Mouse (Mus musculus) kidney, embryonic 16.5 days (tissue): ENCODE data around the gene Ccn6. TPM values are rescaled to one million over a fixed set of nuclear protein-coding genes. Genes with fewer than 3 reads are reported as not detected.
"Not testable (repeated sequence)": the region's sequence is repeated elsewhere in the genome, so short reads cannot be mapped to it uniquely, and the experiment has no call there.

ENCODE experiments used
- ATAC-seq: fragments of 200-750 bp; cut with Nextera tagmentation; 2 replicates; pipeline ENCODE4 v1.8.0; 2017; ENCODE audit warnings: moderate TSS enrichment; ENCODE audit not compliant: low FRiP score, low TSS enrichment
- H3K27ac ChIP-seq: fragments of 300-500 bp; sonication (generic); 2 replicates; pipeline ENCODE4 v1.5.1; 2014; ENCODE audit warnings: low read length
- H3K27me3 ChIP-seq: fragments of 300-500 bp; sonication (generic); 2 replicates; pipeline ENCODE4 v1.6.1; 2014; ENCODE audit warnings: low read length, control low read depth, mixed read lengths; ENCODE audit not compliant: insufficient read depth
- H3K36me3 ChIP-seq: fragments of 300-500 bp; sonication (generic); 2 replicates; pipeline ENCODE4 v1.6.1; 2014; ENCODE audit warnings: low read length, control low read depth, mixed read lengths; ENCODE audit not compliant: insufficient read depth
- H3K4me1 ChIP-seq: fragments of 300-500 bp; sonication (generic); 2 replicates; pipeline ENCODE4 v1.6.1; 2014; ENCODE audit warnings: low read length, control low read depth, mixed read lengths; ENCODE audit not compliant: insufficient read depth
- H3K4me2 ChIP-seq: fragments of 300-500 bp; sonication (generic); replicated peaks from 2 replicates; pipeline ENCODE4 v1.6.1; 2014; ENCODE audit warnings: low read depth, low read length
- H3K4me3 ChIP-seq: fragments of 300-500 bp; sonication (generic); 2 replicates; pipeline ENCODE4 v1.5.1; 2014; ENCODE audit warnings: mild to moderate bottlenecking, low read length
- H3K9ac ChIP-seq: fragments of 300-500 bp; sonication (generic); replicated peaks from 2 replicates; pipeline ENCODE4 v1.6.1; 2014; ENCODE audit warnings: low read length
- H3K9me3 ChIP-seq: fragments of 300-500 bp; sonication (generic); 2 replicates; pipeline ENCODE4 v1.6.1; 2016; ENCODE audit warnings: low read length, control low read depth
- WGBS: fragments of 180-500 bp; shearing (Covaris S2); extraction: QIAGEN DNeasy Blood & Tissue Kit; methylation state at CpG from one replicate; pipeline ENCODE4 v1.1.7; 2014; 5-methylcytosine and 5-hydroxymethylcytosine counted together
- polyA plus RNA-seq: library from polyadenylated mRNA; unstranded; fragments of >200 nt; fragmentation: Nextera tagmentation; extraction: Ambion mirVana; gene quantifications from 2 replicates; pipeline ENCODE4 v1.2.1, GENCODE M21; 2015

Gene Ccn6
- polyA plus RNA-seq, result 0.36 and 0.46 TPM in 2 replicates

- peak within 1 kb of the TSS; percentile 37; the same call in 1 of the 2 replicates for H3K9ac ChIP-seq
- H3K36me3 ChIP-seq, result no peaks in the 10 kb centered on the region
- peak within 1 kb of the TSS; percentile 46 for H3K4me2 ChIP-seq
- H3K4me1 ChIP-seq, result peaks cover 25% of the 10 kb centered on the region
- peak within 1 kb of the TSS; percentile 73 for H3K27ac ChIP-seq
- no peaks in the 10 kb centered on the region for H3K27me3 ChIP-seq
- peak within 1 kb of the TSS; percentile 14; the same call in 1 of the 2 replicates for H3K4me3 ChIP-seq
- no peak for ATAC-seq
- no peaks in the 10 kb centered on the region for H3K9me3 ChIP-seq
- 90% methylated on average over 10 of the region's 10 CpGs for WGBS
Observed at GRCm38 (mm10) chr10:39163694-39164093, at the start of gene Ccn6. Gene Ccn6 (minus strand): TSS chr10:39163794.

GRCm38 (mm10) chr10:39210031-39210430 lies 46.4 kb upstream of the Ccn6 start:
- H3K4me3 ChIP-seq, result no peak overlapping the region
- no peak overlapping the region for H3K9ac ChIP-seq
- H3K4me2 ChIP-seq, result no peak overlapping the region
- H3K36me3 ChIP-seq, result no peaks in the 10 kb centered on the region
- no peak for ATAC-seq
- H3K4me1 ChIP-seq, result 0 out of 2 replicates have a peak, but pooled peaks cover 8% of the 10 kb centered on the region
- no peak overlapping the region for H3K27ac ChIP-seq
- no peaks in the 10 kb centered on the region for H3K27me3 ChIP-seq
- H3K9me3 ChIP-seq, result peaks cover 4% of the 10 kb centered on the region

GRCm38 (mm10) chr10:39209161-39210025 lies 45.8 kb upstream of the Ccn6 start:
- 0 out of 2 replicates have a peak, but pooled peaks cover 8% of the 10 kb centered on the region for H3K4me1 ChIP-seq
- ATAC-seq, result no peak
- no peaks in the 10 kb centered on the region for H3K27me3 ChIP-seq
- no peak overlapping the region for H3K4me3 ChIP-seq
- WGBS, result 28% methylated on average over 10 of the region's 10 CpGs
- H3K9me3 ChIP-seq, result peaks cover 8% of the 10 kb centered on the region
- no peaks in the 10 kb centered on the region for H3K36me3 ChIP-seq
- no peak overlapping the region for H3K4me2 ChIP-seq
- H3K27ac ChIP-seq, result no peak overlapping the region
- no peak overlapping the region for H3K9ac ChIP-seq

- H3K9ac ChIP-seq, result no peak overlapping the region
- H3K4me1 ChIP-seq, result 0 out of 2 replicates have a peak, but pooled peaks cover 8% of the 10 kb centered on the region
- H3K4me2 ChIP-seq, result no peak overlapping the region
- no peaks in the 10 kb centered on the region for H3K27me3 ChIP-seq
- ATAC-seq, result no peak
- H3K27ac ChIP-seq, result no peak overlapping the region
- H3K9me3 ChIP-seq, result peaks cover 8% of the 10 kb centered on the region
- no peak overlapping the region for H3K4me3 ChIP-seq
- WGBS, result 70% methylated on average over 4 of the region's 4 CpGs
- no peaks in the 10 kb centered on the region for H3K36me3 ChIP-seq
Observed at GRCm38 (mm10) chr10:39208712-39209111, 45.1 kb upstream of the Ccn6 start.

- WGBS, result 40% methylated on average over 3 of the region's 3 CpGs
Observed at GRCm38 (mm10) chr10:39207310-39207855, 43.8 kb upstream of the Ccn6 start.

GRCm38 (mm10) chr10:39202490-39202889 lies 38.9 kb upstream of the Ccn6 start:
- Histone ChIP-seq H3K4me1 (no peaks in the 10 kb centered on the region), H3K36me3 (no peaks in the 10 kb centered on the region), H3K4me3 (no peak overlapping the region), H3K9ac (no peak overlapping the region), H3K27me3 (no peaks in the 10 kb centered on the region), H3K27ac (no peak overlapping the region), H3K9me3 (peaks cover 8% of the 10 kb centered on the region), H3K4me2 (no peak overlapping the region)
- no peak for ATAC-seq
- WGBS, result 66% methylated on average over 4 of the region's 4 CpGs

More at GRCm38 (mm10) chr10:39207310-39207855, 43.8 kb upstream of the Ccn6 start:
- Histone ChIP-seq H3K27ac (no peak overlapping the region), H3K36me3 (no peaks in the 10 kb centered on the region), H3K4me1 (0 out of 2 replicates have a peak, but pooled peaks cover 8% of the 10 kb centered on the region), H3K4me2 (no peak overlapping the region), H3K27me3 (no peaks in the 10 kb centered on the region), H3K4me3 (no peak overlapping the region), H3K9me3 (peaks cover 8% of the 10 kb centered on the region), H3K9ac (no peak overlapping the region)
- no peak for ATAC-seq

GRCm38 (mm10) chr10:39198216-39198615 lies 34.6 kb upstream of the Ccn6 start:
- not testable (repeated sequence) for H3K27me3 ChIP-seq, H3K4me2 ChIP-seq, ATAC-seq, H3K9ac ChIP-seq, H3K27ac ChIP-seq, H3K9me3 ChIP-seq, H3K36me3 ChIP-seq, H3K4me1 ChIP-seq, H3K4me3 ChIP-seq
- WGBS, result 87% methylated on average over 11 of the region's 11 CpGs

- H3K9ac ChIP-seq, result no peak overlapping the region
- no peak overlapping the region for H3K4me3 ChIP-seq
- no peak for ATAC-seq
- 95% methylated on average over 3 of the region's 3 CpGs for WGBS
- no peaks in the 10 kb centered on the region for H3K4me1 ChIP-seq
- no peaks in the 10 kb centered on the region for H3K27me3 ChIP-seq
- H3K27ac ChIP-seq, result no peak overlapping the region
- H3K36me3 ChIP-seq, result no peaks in the 10 kb centered on the region
- H3K4me2 ChIP-seq, result no peak overlapping the region
- H3K9me3 ChIP-seq, result 0 out of 2 replicates have a peak, but pooled peaks cover 3% of the 10 kb centered on the region
Observed at GRCm38 (mm10) chr10:39192673-39193072, 29.1 kb upstream of the Ccn6 start.

GRCm38 (mm10) chr10:39185545-39185906 lies 21.9 kb upstream of the Ccn6 start:
- H3K27me3 ChIP-seq, result no peaks in the 10 kb centered on the region
- H3K36me3 ChIP-seq, result no peaks in the 10 kb centered on the region
- ATAC-seq, result no peak
- H3K4me3 ChIP-seq, result no peak overlapping the region
- H3K9me3 ChIP-seq, result no peaks in the 10 kb centered on the region
- no peak overlapping the region for H3K9ac ChIP-seq
- no peak overlapping the region for H3K4me2 ChIP-seq
- 88% methylated on average over 4 of the region's 4 CpGs for WGBS
- H3K27ac ChIP-seq, result no peak overlapping the region
- no peaks in the 10 kb centered on the region for H3K4me1 ChIP-seq
